Mouse (Mus musculus): ENCODE results near the gene Slc17a2. TPM values are rescaled to one million over a fixed set of nuclear protein-coding genes. Genes with fewer than 3 reads are reported as not detected.

Slc17a2 gene
- polyA plus RNA-seq, 1 experiment from 2014 or later: not detected

DNA sequence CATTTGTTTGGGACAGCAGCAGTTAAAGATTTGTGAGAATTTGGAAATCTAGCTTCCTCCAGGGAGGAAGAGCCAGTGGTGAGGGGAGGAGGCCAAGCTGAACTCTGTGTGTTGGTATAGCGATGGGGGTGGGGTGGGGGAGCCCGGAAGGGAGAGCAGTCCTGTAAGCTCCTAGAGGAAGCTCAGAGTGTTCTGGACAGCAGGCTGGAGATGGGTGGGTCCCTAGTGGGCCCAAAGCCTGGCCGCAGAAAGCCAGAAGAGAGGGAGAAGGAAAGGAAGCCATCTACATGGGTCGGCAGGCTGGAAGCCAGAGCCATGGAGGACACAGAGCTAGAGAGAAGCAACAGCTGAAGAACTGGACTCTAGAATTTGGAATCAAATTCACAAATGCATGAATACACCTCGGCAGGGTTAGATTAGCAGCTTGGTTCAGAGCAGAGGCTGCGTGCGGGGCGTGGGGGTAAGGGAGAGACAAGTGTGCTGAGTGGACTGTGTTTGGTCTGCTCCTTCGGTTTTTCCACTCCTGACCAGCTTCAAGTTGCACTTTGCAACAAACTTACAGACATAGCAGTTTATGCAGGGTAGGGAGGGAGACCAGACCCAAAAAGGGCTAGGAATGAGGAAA lies 59.4 kb downstream of the Slc17a2 start:
- WGBS: 65% methylated on average over 9 of the region's 9 CpGs
- ATAC-seq (ENCODE audit: insufficient number of reproducible peaks, insufficient read depth, low FRiP score, low TSS enrichment): no peak

DNA sequence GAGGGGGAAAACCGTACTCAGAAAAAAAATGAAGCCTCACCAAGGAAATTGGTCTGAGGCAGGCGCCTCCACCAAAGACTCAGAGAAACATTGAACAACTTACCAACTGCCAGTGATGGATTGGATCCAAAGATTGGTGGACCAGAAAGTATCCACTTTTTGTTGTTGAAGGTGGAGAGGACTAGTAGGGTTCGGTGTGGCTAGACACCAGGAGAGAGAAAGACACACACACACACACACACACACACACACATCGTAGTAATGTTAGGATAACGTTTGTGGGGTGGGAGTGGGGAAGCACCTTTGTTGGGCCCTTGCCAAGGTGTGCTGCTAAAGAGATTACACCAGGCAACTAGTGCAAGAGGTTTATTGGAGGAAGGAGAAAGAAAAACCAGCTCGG lies 60.2 kb downstream of the Slc17a2 start:
- Histone ChIP-seq H3K9ac (no peak overlapping the region), H3K27ac (no peak overlapping the region), H3K4me2 (replicated peaks) (no peak overlapping the region), H3K9me3 (no peaks in the 10 kb centered on the region), H3K4me3 (no peak overlapping the region), H3K4me1 (0 out of 2 replicates have a peak, but pooled peaks cover 5% of the 10 kb centered on the region), H3K27me3 (no peaks in the 10 kb centered on the region), H3K36me3 (no peaks in the 10 kb centered on the region)
- 91% methylated on average over 6 of the region's 6 CpGs for WGBS
- no peak for ATAC-seq (ENCODE audit: insufficient number of reproducible peaks, insufficient read depth, low FRiP score, low TSS enrichment)

More for the DNA sequence above, 59.4 kb downstream of the Slc17a2 start:
- Histone ChIP-seq H3K4me2 (replicated peaks) (no peak overlapping the region), H3K27ac (no peak overlapping the region), H3K9ac (no peak overlapping the region), H3K27me3 (no peaks in the 10 kb centered on the region), H3K9me3 (no peaks in the 10 kb centered on the region), H3K36me3 (no peaks in the 10 kb centered on the region), H3K4me3 (no peak overlapping the region), H3K4me1 (0 out of 2 replicates have a peak, but pooled peaks cover 5% of the 10 kb centered on the region)

DNA sequence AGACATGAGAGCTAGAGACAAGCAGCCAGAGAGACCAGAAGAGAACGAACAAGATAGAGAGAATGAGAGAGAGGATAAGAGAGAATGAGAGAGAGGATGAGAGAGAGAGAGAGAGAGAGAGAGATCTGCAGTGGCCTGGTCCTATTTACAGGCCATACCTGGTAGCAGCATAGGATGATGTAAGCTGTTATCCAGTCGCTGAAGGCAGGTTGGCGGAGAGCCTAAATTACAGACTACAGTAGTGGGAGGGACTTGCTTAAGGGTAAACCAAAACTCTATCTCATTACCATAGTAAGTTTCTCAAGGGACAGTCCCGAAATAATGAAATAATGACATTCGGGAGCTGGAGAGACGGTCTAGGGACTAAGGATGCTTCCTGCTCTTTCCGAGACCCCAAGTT lies 60.6 kb downstream of the Slc17a2 start, which contains the start of gene Slc17a1:
Gene Slc17a1, plus strand, starts transcription at position 346 of the 400 bp plus-strand sequence.
- Histone ChIP-seq H3K4me3 (no peak within 1 kb of the TSS), H3K27ac (no peak within 1 kb of the TSS), H3K4me2 (replicated peaks) (no peak within 1 kb of the TSS), H3K27me3 (no peaks in the 10 kb centered on the region), H3K4me1 (0 out of 2 replicates have a peak, but pooled peaks cover 5% of the 10 kb centered on the region), H3K36me3 (no peaks in the 10 kb centered on the region), H3K9ac (no peak within 1 kb of the TSS), H3K9me3 (no peaks in the 10 kb centered on the region)
- 81% methylated on average over 7 of the region's 7 CpGs for WGBS
- no peak for ATAC-seq (ENCODE audit: insufficient number of reproducible peaks, insufficient read depth, low FRiP score, low TSS enrichment)

DNA sequence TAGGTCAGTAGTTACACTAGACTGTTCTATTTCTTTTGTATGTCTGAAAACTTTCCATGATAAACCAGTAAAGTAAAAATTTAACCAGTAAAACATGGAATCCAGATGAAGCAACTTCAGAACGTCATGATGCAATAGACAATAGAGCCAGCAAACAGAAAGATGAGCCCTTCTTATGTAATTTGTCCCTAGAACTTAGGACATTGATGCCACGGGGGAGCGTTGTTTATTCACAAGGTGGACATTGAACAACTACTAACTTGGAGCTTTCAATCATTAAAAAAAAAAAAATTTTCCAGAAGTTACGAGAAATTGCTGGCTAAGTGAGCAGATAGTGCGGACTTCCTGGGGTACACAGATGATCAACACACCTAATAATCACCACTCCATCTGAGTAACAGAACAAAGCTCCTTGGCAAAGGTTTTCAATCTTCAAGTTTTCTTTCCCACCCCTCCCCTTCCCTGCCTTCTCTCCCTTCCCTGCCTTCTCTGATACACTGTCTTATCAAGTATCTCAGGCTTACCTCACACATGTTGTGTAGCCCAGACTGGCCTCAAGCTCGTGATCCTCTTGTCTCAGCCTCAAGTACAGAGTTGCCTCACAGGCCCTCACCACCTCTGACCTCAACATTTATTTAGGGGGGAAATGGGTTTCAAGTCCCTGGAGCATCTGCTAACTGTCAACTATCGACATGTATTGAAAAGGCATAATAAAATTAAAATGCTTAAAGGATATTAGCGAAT lies 62.2 kb downstream of the Slc17a2 start:
- Histone ChIP-seq H3K4me3 (no peak overlapping the region), H3K27me3 (no peaks in the 10 kb centered on the region), H3K36me3 (no peaks in the 10 kb centered on the region), H3K9ac (no peak overlapping the region), H3K4me1 (0 out of 2 replicates have a peak, but pooled peaks cover 5% of the 10 kb centered on the region), H3K4me2 (replicated peaks) (no peak overlapping the region), H3K27ac (no peak overlapping the region), H3K9me3 (no peaks in the 10 kb centered on the region)
- 85% methylated on average over 8 of the region's 8 CpGs for WGBS
- ATAC-seq (ENCODE audit: insufficient number of reproducible peaks, insufficient read depth, low FRiP score, low TSS enrichment): no peak

DNA sequence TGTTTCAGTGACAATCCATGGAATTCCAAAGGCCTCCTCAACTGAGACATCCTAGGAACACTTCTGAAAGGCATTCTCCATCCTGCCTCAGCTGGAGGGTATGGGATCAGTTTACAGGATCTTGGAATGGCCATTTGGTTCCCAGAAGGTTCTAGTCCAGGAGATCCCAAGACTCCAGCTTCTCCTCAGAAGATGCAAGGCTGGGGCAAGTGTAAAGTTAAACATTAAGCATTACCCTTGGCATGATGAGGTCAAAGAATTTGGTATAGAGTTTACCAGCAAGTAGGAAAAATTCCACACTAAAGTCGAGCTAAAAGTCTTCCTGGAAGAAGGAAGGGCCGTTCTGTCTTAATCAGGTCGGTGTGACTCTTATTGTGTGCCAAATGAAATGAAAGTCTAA lies 63.2 kb downstream of the Slc17a2 start:
- Histone ChIP-seq H3K9ac (no peak overlapping the region), H3K27me3 (no peaks in the 10 kb centered on the region), H3K27ac (no peak overlapping the region), H3K4me2 (replicated peaks) (no peak overlapping the region), H3K4me1 (0 out of 2 replicates have a peak, but pooled peaks cover 5% of the 10 kb centered on the region), H3K36me3 (no peaks in the 10 kb centered on the region), H3K9me3 (no peaks in the 10 kb centered on the region), H3K4me3 (no peak overlapping the region)
- ATAC-seq (ENCODE audit: insufficient number of reproducible peaks, insufficient read depth, low FRiP score, low TSS enrichment): no peak
- 81% methylated on average over 3 of the region's 3 CpGs for WGBS

DNA sequence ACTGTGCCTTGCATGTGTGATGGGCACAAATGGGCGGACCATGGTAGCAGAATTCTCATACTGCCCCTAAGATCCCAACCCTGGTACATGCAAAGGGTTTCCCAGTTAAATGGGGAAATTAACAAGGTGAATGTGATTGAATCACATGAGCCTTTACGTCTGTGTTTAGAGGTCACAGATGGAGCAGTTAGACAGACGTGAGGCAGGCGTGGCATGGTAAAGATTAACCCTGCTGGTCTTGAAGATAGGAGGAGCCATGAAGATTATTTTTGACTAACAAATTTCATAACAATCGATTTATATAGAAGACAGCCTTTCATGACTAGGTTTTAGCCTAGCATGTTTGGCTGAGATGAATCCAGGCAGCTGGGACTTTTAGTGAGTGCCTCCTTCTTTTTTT lies 66.3 kb downstream of the Slc17a2 start:
- Histone ChIP-seq H3K4me2 (replicated peaks) (no peak overlapping the region), H3K4me3 (no peak overlapping the region), H3K9me3 (no peaks in the 10 kb centered on the region), H3K4me1 (no peaks in the 10 kb centered on the region), H3K27me3 (no peaks in the 10 kb centered on the region), H3K36me3 (no peaks in the 10 kb centered on the region), H3K27ac (no peak overlapping the region), H3K9ac (no peak overlapping the region)
- ATAC-seq (ENCODE audit: insufficient number of reproducible peaks, insufficient read depth, low FRiP score, low TSS enrichment): no peak
- WGBS: 75% methylated on average over 5 of the region's 5 CpGs

Other genes with a start within 250 kb of the Slc17a2 start
- gene Hist1h3e, start 244.6 kb upstream of the Slc17a2 start, polyA plus RNA-seq (2016; fragmentation: Nextera tagmentation; extraction: Ambion mirVana): 9.5 and 9.6 TPM in 2 replicates
- 139 and 153 TPM in 2 replicates for gene Hist1h2ae, start 235.8 kb upstream of the Slc17a2 start, polyA plus RNA-seq (2016; fragmentation: Nextera tagmentation; extraction: Ambion mirVana)
- 11.4 and 15.7 TPM in 2 replicates for gene Hist1h2bg, start 235.6 kb upstream of the Slc17a2 start, polyA plus RNA-seq (2016; fragmentation: Nextera tagmentation; extraction: Ambion mirVana)
- 10.7 and 11.9 TPM in 2 replicates for gene Hist1h2bf, start 232.8 kb upstream of the Slc17a2 start, polyA plus RNA-seq (2016; fragmentation: Nextera tagmentation; extraction: Ambion mirVana)
- gene Hist1h2ad, start 232.6 kb upstream of the Slc17a2 start, polyA plus RNA-seq (2016; fragmentation: Nextera tagmentation; extraction: Ambion mirVana): 2.0 and 3.6 TPM in 2 replicates
- 5.5 and 7.0 TPM in 2 replicates for gene Hist1h3d, start 231.2 kb upstream of the Slc17a2 start, polyA plus RNA-seq (2016; fragmentation: Nextera tagmentation; extraction: Ambion mirVana)
- 123 and 126 TPM in 2 replicates for gene Hist1h4d, start 225.4 kb upstream of the Slc17a2 start, polyA plus RNA-seq (2016; fragmentation: Nextera tagmentation; extraction: Ambion mirVana)
- 3.3 and 3.6 TPM in 2 replicates for gene Hist1h2be, start 185.9 kb upstream of the Slc17a2 start, polyA plus RNA-seq (2016; fragmentation: Nextera tagmentation; extraction: Ambion mirVana)
- gene Hist1h1e, start 184.4 kb upstream of the Slc17a2 start, polyA plus RNA-seq (2016; fragmentation: Nextera tagmentation; extraction: Ambion mirVana): 22.6 and 24.2 TPM in 2 replicates
- gene Hist1h2ac, start 123.0 kb upstream of the Slc17a2 start, polyA plus RNA-seq (2016; fragmentation: Nextera tagmentation; extraction: Ambion mirVana): 1.3 TPM in 2 replicates
- gene Hist1h2bc, start 122.8 kb upstream of the Slc17a2 start, polyA plus RNA-seq (2016; fragmentation: Nextera tagmentation; extraction: Ambion mirVana): 35.4 and 35.6 TPM in 2 replicates
- gene Hist1h1t, start 111.2 kb upstream of the Slc17a2 start, polyA plus RNA-seq (2016; fragmentation: Nextera tagmentation; extraction: Ambion mirVana): 0.24 and 0.25 TPM in 2 replicates
- 10.5 and 13.6 TPM in 2 replicates for gene Hist1h4c, start 108.5 kb upstream of the Slc17a2 start, polyA plus RNA-seq (2016; fragmentation: Nextera tagmentation; extraction: Ambion mirVana)
- gene Hfe, start 96.1 kb upstream of the Slc17a2 start, polyA plus RNA-seq (2016; fragmentation: Nextera tagmentation; extraction: Ambion mirVana): 3.2 and 3.5 TPM in 2 replicates
- 20.5 and 22.8 TPM in 2 replicates for gene Hist1h1c, start 68.2 kb upstream of the Slc17a2 start, polyA plus RNA-seq (2016; fragmentation: Nextera tagmentation; extraction: Ambion mirVana)
- 19.2 and 19.3 TPM in 2 replicates for gene Hist1h3c, start 61.4 kb upstream of the Slc17a2 start, polyA plus RNA-seq (2016; fragmentation: Nextera tagmentation; extraction: Ambion mirVana)
- 3.6 and 5.0 TPM in 2 replicates for gene Hist1h2bb, start 60.3 kb upstream of the Slc17a2 start, polyA plus RNA-seq (2016; fragmentation: Nextera tagmentation; extraction: Ambion mirVana)
- gene Hist1h2ab, start 55.9 kb upstream of the Slc17a2 start, polyA plus RNA-seq (2016; fragmentation: Nextera tagmentation; extraction: Ambion mirVana): 58.7 and 62.9 TPM in 2 replicates
- 14.0 and 23.7 TPM in 2 replicates for gene Hist1h3b, start 54.7 kb upstream of the Slc17a2 start, polyA plus RNA-seq (2016; fragmentation: Nextera tagmentation; extraction: Ambion mirVana)
- 9.4 and 11.5 TPM in 2 replicates for gene Hist1h4b, start 50.0 kb upstream of the Slc17a2 start, polyA plus RNA-seq (2016; fragmentation: Nextera tagmentation; extraction: Ambion mirVana)
- 1.1 and 1.2 TPM in 2 replicates for gene Hist1h4a, start 45.8 kb upstream of the Slc17a2 start, polyA plus RNA-seq (2016; fragmentation: Nextera tagmentation; extraction: Ambion mirVana)
- gene Hist1h3a, start 44.6 kb upstream of the Slc17a2 start, polyA plus RNA-seq (2016; fragmentation: Nextera tagmentation; extraction: Ambion mirVana): 7.8 and 9.6 TPM in 2 replicates
- 4.0 and 5.8 TPM in 2 replicates for gene Hist1h1a, start 43.3 kb upstream of the Slc17a2 start, polyA plus RNA-seq (2016; fragmentation: Nextera tagmentation; extraction: Ambion mirVana)
- 0.10 TPM in 1 of 2 replicates, not detected in the other for gene Trim38, start 37.1 kb upstream of the Slc17a2 start, polyA plus RNA-seq (2016; fragmentation: Nextera tagmentation; extraction: Ambion mirVana)
- not detected in 2 replicates for gene Slc17a3, start 32.4 kb downstream of the Slc17a2 start, polyA plus RNA-seq (2016; fragmentation: Nextera tagmentation; extraction: Ambion mirVana)
- gene Slc17a1, start 60.8 kb downstream of the Slc17a2 start, polyA plus RNA-seq (2016; fragmentation: Nextera tagmentation; extraction: Ambion mirVana): not detected in 2 replicates
- gene Slc17a4, start 108.0 kb downstream of the Slc17a2 start, polyA plus RNA-seq (2016; fragmentation: Nextera tagmentation; extraction: Ambion mirVana): not detected in 2 replicates
- not detected in 2 replicates for gene Hist1h2ba, start 127.2 kb downstream of the Slc17a2 start, polyA plus RNA-seq (2016; fragmentation: Nextera tagmentation; extraction: Ambion mirVana)
- gene Hist1h2aa, start 127.5 kb downstream of the Slc17a2 start, polyA plus RNA-seq (2016; fragmentation: Nextera tagmentation; extraction: Ambion mirVana): not detected in 2 replicates
- 0.40 TPM in 1 of 2 replicates, not detected in the other for gene Scgn, start 184.2 kb downstream of the Slc17a2 start, polyA plus RNA-seq (2016; fragmentation: Nextera tagmentation; extraction: Ambion mirVana)

Measured in embryonic facial prominence, embryonic 12.5 days (tissue).